Mouse (Mus musculus) embryonic facial prominence, embryonic 14.5 days (tissue): ENCODE data around the gene Btbd19. TPM values are rescaled to one million over a fixed set of nuclear protein-coding genes. Genes with fewer than 3 reads are reported as not detected.

Experiments
- ATAC-seq: fragments of 200-750 bp; cut with Nextera tagmentation; 2 replicates; pipeline ENCODE4 v1.8.0; 2017; ENCODE audit warnings: low read depth, moderate number of reproducible peaks, moderate TSS enrichment
- DNase-seq: peaks from one replicate; pipeline ENCODE4 v3.0.0-alpha.2; 2015; ENCODE audit warnings: low spot score
- H3K27ac ChIP-seq: fragments of 300-500 bp; sonication (generic); replicated peaks from 2 replicates; pipeline ENCODE4 v1.5.1; 2014; ENCODE audit warnings: low read depth, mild to moderate bottlenecking, low read length, moderate library complexity
- H3K27me3 ChIP-seq: fragments of 300-500 bp; sonication (generic); replicated peaks from 2 replicates; pipeline ENCODE4 v1.6.1; 2014; ENCODE audit warnings: low read length; ENCODE audit not compliant: control insufficient read depth, insufficient read depth
- H3K36me3 ChIP-seq: fragments of 300-500 bp; sonication (generic); 2 replicates; pipeline ENCODE4 v1.6.1; 2014; ENCODE audit warnings: low read length, mixed read lengths; ENCODE audit not compliant: control insufficient read depth, insufficient read depth
- H3K4me1 ChIP-seq: fragments of 300-500 bp; sonication (generic); 2 replicates; pipeline ENCODE4 v1.6.1; 2014; ENCODE audit warnings: antibody characterized with exemption, low read length; ENCODE audit not compliant: control insufficient read depth, insufficient read depth
- H3K4me2 ChIP-seq: fragments of 300-500 bp; sonication (generic); 2 replicates; pipeline ENCODE4 v1.6.1; 2014; ENCODE audit warnings: low read depth, mild to moderate bottlenecking, low read length, moderate library complexity, mixed read lengths
- H3K4me3 ChIP-seq: fragments of 300-500 bp; sonication (generic); 2 replicates; pipeline ENCODE4 v1.5.1; 2014; ENCODE audit warnings: low read depth, mild to moderate bottlenecking, low read length
- H3K9ac ChIP-seq: fragments of 300-500 bp; sonication (generic); 2 replicates; pipeline ENCODE4 v1.6.1; 2014; ENCODE audit warnings: low read depth, mild to moderate bottlenecking, low read length, moderate library complexity, mixed read lengths
- H3K9me3 ChIP-seq: fragments of 300-500 bp; sonication (generic); 2 replicates; pipeline ENCODE4 v1.6.1; 2016; ENCODE audit warnings: low read length; ENCODE audit not compliant: control insufficient read depth
- WGBS: fragments of 180-500 bp; shearing (Covaris S2); extraction: QIAGEN DNeasy Blood & Tissue Kit; methylation state at CpG from one replicate; pipeline ENCODE4 v1.1.7; 2014; 5-methylcytosine and 5-hydroxymethylcytosine counted together
- polyA plus RNA-seq: library from polyadenylated mRNA; unstranded; fragments of >200 nt; fragmentation: Nextera tagmentation; extraction: Ambion mirVana; gene quantifications from 2 replicates; pipeline ENCODE4 v1.2.1, GENCODE M21; 2014

The Btbd19 gene
- polyA plus RNA-seq, 1 experiment from 2014 or later, result 6.6 TPM

GRCm38 (mm10) chr4:117100036-117100435, 25.5 kb downstream of the Btbd19 start:
- H3K4me2 ChIP-seq, result no peak overlapping the region
- ATAC-seq, result no peak

DNA sequence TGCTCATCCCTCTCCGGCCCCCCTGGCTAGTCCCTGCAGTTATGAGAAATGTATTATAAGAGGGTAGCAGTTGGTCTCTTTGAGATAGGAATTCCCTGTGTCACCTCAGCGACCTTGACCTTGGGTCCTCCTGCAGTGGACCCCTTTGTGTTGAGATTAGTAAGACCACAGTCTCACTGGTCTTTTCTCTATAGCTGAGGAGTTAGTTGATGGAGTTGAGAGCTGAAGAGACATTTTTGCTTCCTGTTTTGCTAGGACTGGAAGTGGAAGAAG, 26.8 kb downstream of the Btbd19 start:
- no peak overlapping the region for H3K4me3 ChIP-seq

More at GRCm38 (mm10) chr4:117100036-117100435, 25.5 kb downstream of the Btbd19 start:
- no peak overlapping the region for H3K27ac ChIP-seq
- H3K4me1 ChIP-seq, result peaks cover 23% of the 10 kb centered on the region
- H3K36me3 ChIP-seq, result no peaks in the 10 kb centered on the region
- WGBS, result 59% methylated on average over 4 of the region's 4 CpGs
- DNase-seq, result no peak
- no peaks in the 10 kb centered on the region for H3K27me3 ChIP-seq
- H3K9me3 ChIP-seq, result no peaks in the 10 kb centered on the region
- no peak overlapping the region for H3K4me3 ChIP-seq
- H3K9ac ChIP-seq, result no peak overlapping the region

GRCm38 (mm10) chr4:117097969-117098763, 27.4 kb downstream of the Btbd19 start:
- Histone ChIP-seq H3K36me3 (no peaks in the 10 kb centered on the region), H3K9me3 (no peaks in the 10 kb centered on the region), H3K27me3 (no peaks in the 10 kb centered on the region), H3K4me1 (peaks cover 18% of the 10 kb centered on the region), H3K27ac (peak overlapping the region; percentile 57), H3K4me3 (peak overlapping the region; percentile 66; the same call in 1 of the 2 replicates), H3K9ac (peak overlapping the region; percentile 36; the same call in 1 of the 2 replicates), H3K4me2 (peak overlapping the region; percentile 99)
- DNase-seq (peak; percentile 82), ATAC-seq (peak; percentile 78)
- WGBS, result 33% methylated on average over 8 of the region's 8 CpGs

More for the DNA sequence above, 26.8 kb downstream of the Btbd19 start:
- Histone ChIP-seq H3K9me3 (no peaks in the 10 kb centered on the region), H3K36me3 (no peaks in the 10 kb centered on the region), H3K4me1 (peaks cover 18% of the 10 kb centered on the region), H3K27ac (peak overlapping the region; percentile 57), H3K4me2 (peak overlapping the region; percentile 99; the same call in 1 of the 2 replicates), H3K9ac (no peak overlapping the region), H3K27me3 (no peaks in the 10 kb centered on the region)
- no peak for ATAC-seq
- 59% methylated on average over 2 of the region's 2 CpGs for WGBS
- no peak for DNase-seq

- no peak for ATAC-seq
- Histone ChIP-seq H3K27me3 (no peaks in the 10 kb centered on the region), H3K4me1 (peaks cover 18% of the 10 kb centered on the region), H3K27ac (peak overlapping the region; percentile 57; the same call in 1 of the 2 replicates), H3K9ac (peak overlapping the region; percentile 74), H3K9me3 (no peaks in the 10 kb centered on the region), H3K36me3 (no peaks in the 10 kb centered on the region), H3K4me2 (peak overlapping the region; percentile 99), H3K4me3 (peak overlapping the region; percentile 66)
- no peak for DNase-seq
- WGBS, result 9% methylated on average over 5 of the region's 5 CpGs
These were observed 28.9 kb downstream of the Btbd19 start for GRCm38 (mm10) chr4:117096666-117097065.

DNA sequence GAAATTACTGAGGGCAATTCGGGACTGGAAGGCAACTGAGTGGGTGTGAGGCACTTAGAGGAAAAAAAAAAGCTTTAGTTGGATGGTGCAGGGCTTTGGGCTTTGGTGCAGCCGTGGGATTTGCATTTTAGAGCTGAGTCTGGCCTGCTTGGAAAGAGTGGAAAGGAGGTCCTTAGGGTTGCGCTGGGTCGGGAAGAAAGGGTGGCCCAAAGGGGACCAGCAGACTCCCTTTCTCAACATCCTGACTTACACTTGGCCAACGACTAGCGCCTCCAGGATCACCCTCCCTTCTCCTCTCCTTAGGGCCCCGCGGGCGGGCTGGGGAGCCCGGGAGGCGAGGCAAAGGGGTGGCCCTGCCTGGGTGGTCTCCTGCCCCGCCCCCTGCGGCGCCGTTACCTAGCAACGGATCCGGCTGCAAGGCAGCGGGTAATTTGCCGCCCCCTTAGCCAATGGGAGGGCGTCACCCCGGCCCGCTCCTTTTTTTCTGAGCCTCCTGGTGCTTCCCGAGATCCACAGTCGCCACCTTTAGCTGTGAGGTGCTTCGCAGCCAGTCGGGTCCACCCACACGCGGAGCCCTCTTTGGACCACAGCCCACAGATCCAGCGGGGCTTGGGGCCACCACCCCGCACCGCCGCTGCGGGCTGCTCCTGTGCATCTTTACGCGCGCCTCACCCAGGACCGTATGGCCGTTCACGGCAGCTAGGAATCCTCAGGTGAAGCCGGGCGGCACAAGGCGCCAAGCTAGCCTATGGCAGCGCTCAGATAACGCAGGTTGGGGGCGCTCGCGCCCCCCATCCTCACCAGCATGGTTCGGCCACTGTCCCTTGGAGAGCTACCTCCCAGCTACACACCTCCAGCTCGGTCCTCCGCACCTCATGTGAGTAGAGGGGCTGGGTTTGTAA, 29.7 kb downstream of the Btbd19 start, which contains the start of gene Ptch2:
TSS of gene Ptch2 (plus strand) at position 525 of the 902 bp plus-strand sequence.
- H3K9me3 ChIP-seq, result no peaks in the 10 kb centered on the region
- peak; percentile 71 for ATAC-seq
- H3K27ac ChIP-seq, result peak within 1 kb of the TSS; percentile 76
- peak within 1 kb of the TSS; percentile 74 for H3K9ac ChIP-seq
- peak within 1 kb of the TSS; percentile 66 for H3K4me3 ChIP-seq
- DNase-seq, result peak; percentile 85
- no peaks in the 10 kb centered on the region for H3K36me3 ChIP-seq
- H3K27me3 ChIP-seq, result no peaks in the 10 kb centered on the region
- peaks cover 18% of the 10 kb centered on the region for H3K4me1 ChIP-seq
- peak within 1 kb of the TSS; percentile 99 for H3K4me2 ChIP-seq
- WGBS, result under 1% methylated on average over 29 of the region's 50 CpGs

DNA sequence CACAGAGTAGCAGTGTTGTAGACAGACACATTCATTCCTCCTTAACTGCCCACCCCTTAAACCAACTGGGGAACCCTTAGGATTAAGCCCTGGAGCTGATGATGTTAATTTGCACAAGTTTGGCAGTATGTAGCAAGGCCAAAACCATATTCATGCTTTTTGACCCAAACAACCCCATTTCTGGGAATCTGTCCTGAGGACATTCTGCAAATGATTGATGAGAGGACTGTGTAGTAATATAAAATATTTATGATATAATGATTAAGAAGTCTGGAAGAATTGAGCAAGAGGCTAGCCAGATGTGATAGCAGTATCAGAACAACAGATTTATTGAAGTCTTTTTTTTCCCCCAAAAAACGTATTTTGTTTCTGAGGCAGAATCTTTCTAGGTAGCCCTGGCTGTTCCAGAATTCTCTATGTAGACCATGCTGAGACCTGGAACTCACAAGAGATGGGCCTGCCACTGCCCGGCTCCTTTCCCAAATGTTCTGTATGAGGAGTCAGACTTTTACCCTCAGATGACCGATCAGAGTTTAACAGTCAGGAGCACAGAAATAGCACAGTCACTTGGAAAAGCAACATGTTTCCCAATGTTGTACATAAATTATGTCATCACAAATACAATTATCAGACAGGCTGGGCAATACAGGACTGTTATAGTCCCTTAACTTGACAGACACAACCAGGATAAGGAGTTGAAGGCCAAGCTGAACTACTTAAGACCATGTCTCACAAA, 30.7 kb downstream of the Btbd19 start:
- 72% methylated on average over 3 of the region's 3 CpGs for WGBS
- DNase-seq (no peak), ATAC-seq (no peak)
- H3K27me3 ChIP-seq, result no peaks in the 10 kb centered on the region
- H3K4me3 ChIP-seq, result no peak overlapping the region
- no peaks in the 10 kb centered on the region for H3K36me3 ChIP-seq
- peaks cover 18% of the 10 kb centered on the region for H3K4me1 ChIP-seq
- H3K4me2 ChIP-seq, result no peak overlapping the region
- H3K9ac ChIP-seq, result no peak overlapping the region
- peak overlapping the region; percentile 76; the same call in 1 of the 2 replicates for H3K27ac ChIP-seq
- no peaks in the 10 kb centered on the region for H3K9me3 ChIP-seq

- Histone ChIP-seq H3K4me3 (no peak overlapping the region), H3K9ac (no peak overlapping the region), H3K27ac (no peak overlapping the region), H3K4me1 (peaks cover 3% of the 10 kb centered on the region; the same call in 1 of the 2 replicates), H3K4me2 (no peak overlapping the region), H3K9me3 (no peaks in the 10 kb centered on the region), H3K27me3 (no peaks in the 10 kb centered on the region), H3K36me3 (peaks cover 23% of the 10 kb centered on the region)
- DNase-seq (no peak), ATAC-seq (no peak)
- 83% methylated on average over 7 of the region's 7 CpGs for WGBS
These were observed 34.9 kb downstream of the Btbd19 start for GRCm38 (mm10) chr4:117090586-117090985.
